Mouse (Mus musculus) cerebellum, adult 9-10 months (tissue): Measurements from ENCODE around the gene Prdm16.

Experiments
- DNase-seq: peaks from one replicate; pipeline ENCODE4 v3.0.0; 2022

Gene Prdm16

GRCm38 (mm10) chr4:154511767-154512166 is 124.9 kb downstream of the Prdm16 start:
- DNase-seq, result no peak

GRCm38 (mm10) chr4:154506774-154507435 is 129.8 kb downstream of the Prdm16 start:
- no peak for DNase-seq

- no peak for DNase-seq
Observed at GRCm38 (mm10) chr4:154505313-154505712, 131.4 kb downstream of the Prdm16 start.

- no peak for DNase-seq
Observed at GRCm38 (mm10) chr4:154503260-154503829, 133.3 kb downstream of the Prdm16 start.

- DNase-seq, result no peak
Observed at GRCm38 (mm10) chr4:154502403-154503000, 134.2 kb downstream of the Prdm16 start.

- no peak for DNase-seq
Observed at GRCm38 (mm10) chr4:154500695-154501094, 136.0 kb downstream of the Prdm16 start.

- peak; percentile 76 for DNase-seq
Observed at GRCm38 (mm10) chr4:154499701-154500523, 136.8 kb downstream of the Prdm16 start.

GRCm38 (mm10) chr4:154497423-154498175 is 139.1 kb downstream of the Prdm16 start:
- no peak for DNase-seq

GRCm38 (mm10) chr4:154496991-154497390 is 139.7 kb downstream of the Prdm16 start:
- DNase-seq, result peak; percentile 8

GRCm38 (mm10) chr4:154496522-154496921 is 140.2 kb downstream of the Prdm16 start:
- DNase-seq, result no peak

- no peak for DNase-seq
Observed at GRCm38 (mm10) chr4:154493996-154494395, 142.7 kb downstream of the Prdm16 start.

- DNase-seq, result no peak
Observed at GRCm38 (mm10) chr4:154492714-154493121, 144.0 kb downstream of the Prdm16 start.

GRCm38 (mm10) chr4:154492268-154492667 is 144.4 kb downstream of the Prdm16 start:
- DNase-seq, result no peak

GRCm38 (mm10) chr4:154488031-154488430 is 148.6 kb downstream of the Prdm16 start:
- DNase-seq, result no peak

GRCm38 (mm10) chr4:154482695-154483094 is 154.0 kb downstream of the Prdm16 start:
- DNase-seq, result no peak

GRCm38 (mm10) chr4:154481771-154482637 is 154.7 kb downstream of the Prdm16 start:
- DNase-seq, result no peak

GRCm38 (mm10) chr4:154480544-154481260 is 156.0 kb downstream of the Prdm16 start:
- no peak for DNase-seq

GRCm38 (mm10) chr4:154480143-154480542 is 156.5 kb downstream of the Prdm16 start:
- no peak for DNase-seq

- DNase-seq, result no peak
Observed at GRCm38 (mm10) chr4:154478933-154479613, 157.6 kb downstream of the Prdm16 start.

GRCm38 (mm10) chr4:154473571-154474307 is 162.9 kb downstream of the Prdm16 start:
- DNase-seq, result no peak
